Mouse (Mus musculus): Measurements from ENCODE around the gene Iqcf3.

Iqcf3 gene

GRCm38 (mm10) chr9:106470991-106471750, 90.3 kb downstream of the Iqcf3 start:
- no peak for DNase-seq (ENCODE audit: low spot score)

DNA sequence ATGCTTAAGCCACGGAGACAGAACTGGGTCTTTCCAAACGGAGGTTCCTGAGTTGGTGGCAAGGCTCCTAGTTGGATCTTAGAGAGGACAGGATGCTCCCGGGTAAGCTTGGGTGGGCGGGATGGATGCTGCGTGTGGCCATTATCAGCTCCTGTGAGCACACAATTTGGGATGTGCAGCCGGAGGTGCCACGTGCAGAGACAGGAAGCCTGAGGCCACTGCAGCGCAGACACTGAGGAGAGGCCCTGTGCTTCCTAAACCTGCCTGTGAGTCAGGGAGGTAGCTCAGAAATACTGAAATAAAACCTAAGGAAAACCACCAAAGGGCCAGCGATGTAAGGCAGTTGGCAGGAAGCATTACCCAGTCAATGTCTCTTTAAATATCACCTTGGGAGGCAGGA, 91.7 kb downstream of the Iqcf3 start:
- no peak for DNase-seq (ENCODE audit: low spot score)

GRCm38 (mm10) chr9:106469317-106469716, 92.1 kb downstream of the Iqcf3 start:
- DNase-seq (ENCODE audit: low spot score), result no peak

DNA sequence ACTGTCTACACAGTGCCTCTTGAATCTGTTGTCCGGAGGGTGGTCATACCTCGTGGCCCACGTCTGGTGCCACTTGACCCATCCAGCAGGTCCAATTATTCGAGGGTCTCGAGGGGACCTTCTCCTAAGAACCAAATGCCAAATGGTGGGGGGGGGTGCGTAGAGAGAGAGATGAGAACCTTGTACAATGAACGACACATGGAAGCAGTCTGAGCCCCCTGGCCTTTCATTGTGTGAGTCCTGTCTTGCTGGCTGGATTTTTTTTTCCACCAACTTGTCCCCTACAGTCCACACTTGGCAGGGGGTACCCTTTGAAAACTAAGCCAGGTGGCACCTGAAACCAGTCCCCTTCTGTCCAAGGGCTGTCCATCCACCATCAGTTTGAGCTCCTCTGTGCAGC, 93.7 kb downstream of the Iqcf3 start:
- no peak for DNase-seq (ENCODE audit: low spot score)

GRCm38 (mm10) chr9:106466721-106467120, 94.7 kb downstream of the Iqcf3 start:
- DNase-seq (ENCODE audit: low spot score), result no peak

DNA sequence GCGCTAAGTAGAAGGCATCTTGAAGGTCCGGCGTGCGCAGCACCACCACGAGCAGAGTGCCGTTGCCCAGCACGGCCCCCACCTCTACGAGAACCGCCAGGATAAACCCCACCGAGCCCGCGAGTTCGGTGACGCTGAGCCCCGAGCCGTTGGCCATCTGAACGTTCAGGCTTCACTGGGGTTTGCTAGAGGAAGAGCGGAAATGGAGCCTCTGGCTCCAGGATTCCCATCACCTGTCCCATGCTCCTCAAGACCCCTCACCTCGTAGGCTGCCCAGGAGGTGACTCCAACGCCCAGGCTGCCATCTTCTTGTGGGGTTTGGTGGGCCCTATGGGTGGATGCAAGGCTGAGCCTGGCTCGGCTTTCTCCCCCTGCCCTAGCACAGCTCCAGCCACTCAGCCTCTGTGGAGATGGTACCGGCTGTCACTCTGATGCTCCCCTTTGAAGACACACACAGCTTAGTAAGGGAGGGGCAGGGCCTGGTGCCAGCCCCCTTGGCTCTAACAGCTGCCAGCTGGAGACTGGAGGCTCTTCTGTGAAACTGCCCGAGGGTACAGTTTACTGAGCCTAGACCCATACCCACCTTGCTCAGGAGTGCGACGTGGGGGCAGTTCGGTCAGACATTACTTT, 95.7 kb downstream of the Iqcf3 start, which contains the start of gene Gpr62:
Gpr62 (minus strand) TSS at position 368 of the 630 bp plus-strand sequence.
- no peak for DNase-seq (ENCODE audit: low spot score)

- peak; percentile 38 for DNase-seq (ENCODE audit: low spot score)
Measured at GRCm38 (mm10) chr9:106464751-106465541, 96.5 kb downstream of the Iqcf3 start.

- no peak for DNase-seq (ENCODE audit: low spot score)
Measured at GRCm38 (mm10) chr9:106463122-106464063, 98.0 kb downstream of the Iqcf3 start.

GRCm38 (mm10) chr9:106462430-106462800, 99.0 kb downstream of the Iqcf3 start:
- DNase-seq (ENCODE audit: low spot score), result no peak

DNA sequence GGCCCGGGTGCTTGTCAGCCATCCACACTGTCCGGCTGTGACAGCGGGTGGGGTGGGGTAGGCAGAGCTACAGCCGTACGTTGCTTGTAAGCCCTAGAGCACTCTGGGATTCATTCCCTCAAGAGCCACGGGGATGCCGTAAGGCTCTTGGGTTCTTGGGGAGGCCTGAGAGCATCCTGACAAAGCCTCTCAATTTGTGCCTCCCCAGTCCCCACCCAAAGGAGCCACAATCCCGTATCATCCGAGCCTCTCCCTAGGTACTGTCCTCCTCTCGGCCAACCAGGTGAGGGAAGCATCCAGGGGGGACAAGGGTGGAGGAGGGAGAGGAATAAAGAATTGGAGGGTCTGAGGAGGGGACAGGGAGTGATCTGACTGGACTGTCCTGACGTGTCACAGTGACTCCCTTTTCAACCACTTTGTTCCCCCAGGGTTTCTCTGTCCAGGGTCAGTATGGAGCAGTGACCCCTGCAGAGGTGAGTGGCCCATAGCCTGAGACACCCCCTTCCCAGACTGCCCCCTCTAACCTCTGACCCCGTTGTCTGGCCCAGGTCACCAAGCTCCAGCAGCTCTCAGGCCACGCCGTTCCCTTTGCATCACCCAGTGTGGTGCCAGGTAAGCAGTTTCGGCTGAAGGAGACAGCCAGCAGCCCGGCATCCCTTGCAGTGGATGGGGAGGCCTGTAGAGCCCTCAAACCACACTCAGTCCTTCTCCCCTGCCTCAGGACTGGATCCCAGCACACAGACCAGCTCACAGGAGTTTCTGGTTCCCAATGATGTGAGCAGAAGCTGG, 99.6 kb downstream of the Iqcf3 start:
- no peak for DNase-seq (ENCODE audit: low spot score)

DNA sequence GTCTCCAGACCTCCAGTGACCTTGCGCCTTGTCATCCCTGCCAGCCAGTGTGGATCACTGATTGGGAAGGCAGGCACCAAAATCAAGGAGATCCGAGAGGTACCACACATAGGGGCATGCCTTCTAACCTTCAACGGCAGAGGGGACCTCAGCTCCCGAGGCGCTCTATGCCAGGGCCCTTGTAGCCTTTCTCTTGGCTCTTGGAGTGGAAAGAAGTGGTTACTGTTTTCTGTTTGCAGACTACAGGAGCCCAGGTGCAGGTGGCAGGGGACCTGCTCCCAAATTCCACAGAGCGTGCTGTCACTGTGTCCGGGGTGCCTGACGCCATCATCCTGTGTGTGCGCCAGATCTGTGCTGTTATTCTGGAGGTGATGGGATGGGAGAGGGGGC, 100.4 kb downstream of the Iqcf3 start:
- no peak for DNase-seq (ENCODE audit: low spot score)

DNA sequence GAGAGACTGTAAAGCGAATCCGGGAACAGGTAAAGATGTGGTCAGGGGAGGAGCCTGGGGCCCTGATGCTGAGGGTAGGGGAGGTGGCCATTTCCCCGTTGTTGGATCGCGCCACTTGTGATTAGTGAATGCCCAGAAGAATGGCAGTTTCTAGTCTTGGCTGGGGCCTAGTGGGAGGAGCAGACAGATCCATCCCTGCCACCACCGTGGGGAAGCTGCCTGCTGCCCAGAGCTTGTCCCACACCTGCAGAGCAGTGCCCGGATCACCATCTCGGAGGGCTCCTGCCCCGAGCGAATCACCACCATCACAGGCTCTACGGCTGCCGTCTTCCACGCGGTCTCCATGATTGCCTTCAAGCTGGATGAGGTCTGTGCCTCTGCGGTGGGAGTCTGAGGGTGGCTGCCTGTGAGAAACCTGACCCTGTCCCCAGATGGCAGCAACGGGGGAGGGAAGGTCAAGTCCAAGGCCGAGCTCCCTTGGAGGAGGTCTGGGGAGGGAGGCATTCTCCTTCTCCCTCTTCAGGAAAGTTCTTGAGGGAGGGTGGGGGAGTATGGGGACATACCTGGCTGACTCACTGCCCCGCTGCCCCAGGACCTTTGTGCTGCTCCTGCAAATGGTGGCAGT, 100.9 kb downstream of the Iqcf3 start:
- DNase-seq (ENCODE audit: low spot score), result no peak

GRCm38 (mm10) chr9:106459946-106460345, 101.5 kb downstream of the Iqcf3 start:
- no peak for DNase-seq (ENCODE audit: low spot score)

DNA sequence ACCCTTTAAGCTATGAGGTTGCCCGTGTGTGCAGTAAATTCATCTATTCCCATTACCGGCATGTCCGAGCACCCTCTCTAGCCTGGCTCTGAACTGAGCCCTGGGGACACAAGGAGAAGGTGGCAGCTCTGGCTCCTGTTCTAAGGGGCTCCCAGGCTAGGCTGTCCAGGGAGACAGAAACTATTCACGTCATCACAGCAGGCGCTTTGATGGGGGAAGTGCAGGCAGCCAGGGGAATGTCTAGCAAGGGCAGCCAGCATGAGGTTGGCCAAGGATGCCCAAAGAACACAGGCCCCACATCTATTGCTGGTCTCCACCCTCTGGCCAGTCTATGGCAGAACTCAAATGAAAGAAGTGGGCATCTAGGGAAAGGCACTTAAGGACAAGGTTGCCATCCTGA, 103.5 kb downstream of the Iqcf3 start:
- DNase-seq (ENCODE audit: low spot score), result no peak

DNA sequence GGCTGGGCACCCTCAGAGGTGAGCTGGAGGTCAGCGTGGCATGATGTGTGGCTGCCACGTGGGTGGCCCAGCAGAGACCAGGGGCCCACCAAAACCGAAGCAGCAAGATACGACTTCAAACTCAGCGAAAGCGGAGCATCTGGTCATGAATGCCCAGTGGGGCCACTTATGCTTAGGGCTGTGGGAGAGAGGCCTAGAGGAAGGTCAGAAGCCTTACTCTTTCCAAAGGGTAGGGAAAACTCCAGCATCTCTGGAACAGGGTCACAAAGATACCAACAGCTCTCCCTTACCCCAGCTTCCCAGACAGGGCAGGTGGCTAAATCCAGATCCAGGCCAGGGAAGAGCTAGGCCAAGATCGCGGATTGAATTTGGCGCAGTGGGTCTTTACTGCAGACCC, 104.3 kb downstream of the Iqcf3 start:
- DNase-seq (ENCODE audit: low spot score), result no peak

- DNase-seq (ENCODE audit: low spot score), result no peak
Measured at GRCm38 (mm10) chr9:106456325-106457162, 104.9 kb downstream of the Iqcf3 start.

DNA sequence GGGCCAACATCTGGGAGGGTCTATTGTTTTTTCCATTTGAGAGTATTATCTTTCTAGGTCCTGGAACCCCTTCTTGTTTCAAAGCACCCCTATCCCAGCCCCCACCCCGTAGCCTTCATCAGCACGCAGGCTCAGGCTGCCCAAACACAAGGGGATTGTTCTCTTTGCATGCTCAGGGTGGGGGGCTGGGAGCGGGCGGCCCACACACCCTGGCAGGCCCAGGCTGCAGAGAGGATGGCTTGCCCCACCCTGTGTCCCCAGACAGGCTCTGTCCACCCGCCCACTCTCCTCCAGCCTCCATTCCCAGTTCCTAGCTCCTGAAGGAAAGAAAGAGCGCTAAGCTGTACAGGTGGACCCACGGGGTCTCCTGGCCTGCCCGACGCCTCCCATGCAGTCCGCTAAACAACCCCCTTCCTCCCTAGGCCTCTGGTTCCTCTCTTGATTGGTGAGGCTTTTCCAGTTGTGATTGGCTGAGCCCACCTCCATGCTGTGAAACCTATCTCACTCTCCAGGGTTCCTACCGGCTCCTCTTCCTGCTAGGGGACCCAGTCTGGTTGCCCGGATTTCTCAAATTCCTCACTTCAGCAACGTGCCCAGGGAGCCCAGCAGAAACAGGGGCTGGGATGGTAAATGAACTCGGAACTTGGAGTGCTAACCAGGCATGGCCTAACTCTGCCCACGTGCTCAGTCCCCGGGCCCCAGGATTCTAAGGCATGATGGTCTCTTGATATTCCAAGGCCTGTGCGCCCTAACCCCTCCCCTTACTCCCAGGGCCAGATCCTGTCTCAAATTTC, 106.3 kb downstream of the Iqcf3 start:
- no peak for DNase-seq (ENCODE audit: low spot score)

GRCm38 (mm10) chr9:106454071-106454761, 107.2 kb downstream of the Iqcf3 start:
- DNase-seq (ENCODE audit: low spot score), result no peak

Measured in ovary, postnatal 14 days (tissue).